Mouse (Mus musculus) neural tube, embryonic 10.5 days (tissue): ENCODE results near the gene Lingo1.

Experiments
- DNase-seq: peaks from one replicate; pipeline ENCODE4 v3.0.0-alpha.2; 2017; ENCODE audit warnings: low spot score; ENCODE audit errors: extremely low spot score

The Lingo1 gene

GRCm38 (mm10) chr9:56776881-56777801 is 19.1 kb downstream of the Lingo1 start:
- no peak for DNase-seq

- no peak for DNase-seq
Measured at GRCm38 (mm10) chr9:56775161-56775934, 20.9 kb downstream of the Lingo1 start.

GRCm38 (mm10) chr9:56774231-56774630 is 22.0 kb downstream of the Lingo1 start:
- DNase-seq, result peak; percentile 50

- DNase-seq, result no peak
Measured at GRCm38 (mm10) chr9:56773666-56774065, 22.6 kb downstream of the Lingo1 start.

GRCm38 (mm10) chr9:56767653-56768136 is 28.6 kb downstream of the Lingo1 start:
- DNase-seq, result no peak

- DNase-seq, result no peak
Measured at GRCm38 (mm10) chr9:56766629-56767357, 29.5 kb downstream of the Lingo1 start.

GRCm38 (mm10) chr9:56762106-56762562 is 34.1 kb downstream of the Lingo1 start:
- no peak for DNase-seq

GRCm38 (mm10) chr9:56757791-56758190 is 38.5 kb downstream of the Lingo1 start:
- DNase-seq, result peak; percentile 32

- DNase-seq, result no peak
Measured at GRCm38 (mm10) chr9:56755119-56755518, 41.1 kb downstream of the Lingo1 start.

- DNase-seq, result no peak
Measured at GRCm38 (mm10) chr9:56753386-56753785, 42.9 kb downstream of the Lingo1 start.

GRCm38 (mm10) chr9:56748056-56748455 is 48.2 kb downstream of the Lingo1 start:
- no peak for DNase-seq

GRCm38 (mm10) chr9:56746926-56747294 is 49.4 kb downstream of the Lingo1 start:
- DNase-seq, result no peak

GRCm38 (mm10) chr9:56746195-56746925 is 49.9 kb downstream of the Lingo1 start:
- DNase-seq, result no peak

GRCm38 (mm10) chr9:56744369-56744768 is 51.9 kb downstream of the Lingo1 start:
- no peak for DNase-seq

- no peak for DNase-seq
Measured at GRCm38 (mm10) chr9:56739181-56739737, 57.0 kb downstream of the Lingo1 start.

GRCm38 (mm10) chr9:56738261-56739171 is 57.8 kb downstream of the Lingo1 start:
- peak; percentile 76 for DNase-seq

GRCm38 (mm10) chr9:56734398-56734797 is 61.9 kb downstream of the Lingo1 start:
- DNase-seq, result no peak

- no peak for DNase-seq
Measured at GRCm38 (mm10) chr9:56730997-56731396, 65.3 kb downstream of the Lingo1 start.

GRCm38 (mm10) chr9:56729145-56729544 is 67.1 kb downstream of the Lingo1 start:
- DNase-seq, result no peak
